Mouse (Mus musculus): ENCODE results near the gene Lims1. TPM values are rescaled to one million over a fixed set of nuclear protein-coding genes. Genes with fewer than 3 reads are reported as not detected.

The Lims1 gene
- polyA plus RNA-seq, 1 experiment, result 38.8 TPM

- DNase-seq, result no peak
- no peak overlapping the region for H3K4me3 ChIP-seq (ENCODE audit: control insufficient read depth, insufficient read depth, low read length)
- H3K27me3 ChIP-seq (ENCODE audit: control insufficient read depth, insufficient read depth, low read length), result no peaks in the 10 kb centered on the region
- 93% methylated on average over 4 of the region's 4 CpGs for WGBS
- TF ChIP-seq CTCF (IDR thresholded peaks at IDR 0.05; ENCODE audit: borderline replicate concordance, control insufficient read depth, extremely low read depth, insufficient read depth, low read length, poor library complexity) (no peak), POLR2A (IDR thresholded peaks at IDR 0.05; ENCODE audit: control insufficient read depth, extremely low read depth, insufficient read depth, low read length, poor library complexity) (no peak)
- H3K36me3 ChIP-seq (ENCODE audit: control insufficient read depth, insufficient read depth, low read length), result peaks cover 69% of the 10 kb centered on the region
- H3K27ac ChIP-seq (ENCODE audit: control insufficient read depth, insufficient read depth, low read length), result no peak overlapping the region
- H3K4me1 ChIP-seq (replicated peaks; ENCODE audit: control insufficient read depth, insufficient read depth, low read length), result no peaks in the 10 kb centered on the region
Observed at GRCm38 (mm10) chr10:58405285-58405948, 82.2 kb downstream of the Lims1 start.

- Histone ChIP-seq H3K36me3 (ENCODE audit: control insufficient read depth, insufficient read depth, low read length) (peaks cover 68% of the 10 kb centered on the region), H3K4me3 (ENCODE audit: control insufficient read depth, insufficient read depth, low read length) (no peak overlapping the region), H3K4me1 (replicated peaks; ENCODE audit: control insufficient read depth, insufficient read depth, low read length) (no peaks in the 10 kb centered on the region), H3K27ac (ENCODE audit: control insufficient read depth, insufficient read depth, low read length) (no peak overlapping the region), H3K27me3 (ENCODE audit: control insufficient read depth, insufficient read depth, low read length) (no peaks in the 10 kb centered on the region)
- 90% methylated on average over 2 of the region's 2 CpGs for WGBS
- no peak for TF ChIP-seq POLR2A (IDR thresholded peaks at IDR 0.05; ENCODE audit: control insufficient read depth, extremely low read depth, insufficient read depth, low read length, poor library complexity)
- TF ChIP-seq CTCF (IDR thresholded peaks at IDR 0.05; ENCODE audit: borderline replicate concordance, control insufficient read depth, extremely low read depth, insufficient read depth, low read length, poor library complexity), result no peak
- DNase-seq, result no peak
Observed at GRCm38 (mm10) chr10:58405949-58406305, 82.7 kb downstream of the Lims1 start.

- Histone ChIP-seq H3K27ac (ENCODE audit: control insufficient read depth, insufficient read depth, low read length) (no peak overlapping the region), H3K27me3 (ENCODE audit: control insufficient read depth, insufficient read depth, low read length) (no peaks in the 10 kb centered on the region), H3K4me1 (replicated peaks; ENCODE audit: control insufficient read depth, insufficient read depth, low read length) (no peaks in the 10 kb centered on the region), H3K4me3 (ENCODE audit: control insufficient read depth, insufficient read depth, low read length) (no peak overlapping the region), H3K36me3 (ENCODE audit: control insufficient read depth, insufficient read depth, low read length) (peaks cover 86% of the 10 kb centered on the region)
- DNase-seq, result no peak
- TF ChIP-seq POLR2A (IDR thresholded peaks at IDR 0.05; ENCODE audit: control insufficient read depth, extremely low read depth, insufficient read depth, low read length, poor library complexity), result no peak
- no peak for TF ChIP-seq CTCF (IDR thresholded peaks at IDR 0.05; ENCODE audit: borderline replicate concordance, control insufficient read depth, extremely low read depth, insufficient read depth, low read length, poor library complexity)
- 94% methylated on average over 4 of the region's 4 CpGs for WGBS
Observed at GRCm38 (mm10) chr10:58412331-58412730, 89.1 kb downstream of the Lims1 start.

- H3K4me3 ChIP-seq (ENCODE audit: control insufficient read depth, insufficient read depth, low read length), result no peak overlapping the region
- peaks cover 86% of the 10 kb centered on the region for H3K36me3 ChIP-seq (ENCODE audit: control insufficient read depth, insufficient read depth, low read length)
- no peak for TF ChIP-seq POLR2A (IDR thresholded peaks at IDR 0.05; ENCODE audit: control insufficient read depth, extremely low read depth, insufficient read depth, low read length, poor library complexity)
- TF ChIP-seq CTCF (IDR thresholded peaks at IDR 0.05; ENCODE audit: borderline replicate concordance, control insufficient read depth, extremely low read depth, insufficient read depth, low read length, poor library complexity), result no peak
- no peaks in the 10 kb centered on the region for H3K4me1 ChIP-seq (replicated peaks; ENCODE audit: control insufficient read depth, insufficient read depth, low read length)
- no peak for DNase-seq
- H3K27ac ChIP-seq (ENCODE audit: control insufficient read depth, insufficient read depth, low read length), result no peak overlapping the region
- H3K27me3 ChIP-seq (ENCODE audit: control insufficient read depth, insufficient read depth, low read length), result no peaks in the 10 kb centered on the region
Observed at GRCm38 (mm10) chr10:58412852-58413251, 89.6 kb downstream of the Lims1 start.

- TF ChIP-seq CTCF (IDR thresholded peaks at IDR 0.05; ENCODE audit: borderline replicate concordance, control insufficient read depth, extremely low read depth, insufficient read depth, low read length, poor library complexity) (no peak), POLR2A (IDR thresholded peaks at IDR 0.05; ENCODE audit: control insufficient read depth, extremely low read depth, insufficient read depth, low read length, poor library complexity) (no peak)
- H3K4me3 ChIP-seq (ENCODE audit: control insufficient read depth, insufficient read depth, low read length), result no peak overlapping the region
- H3K4me1 ChIP-seq (replicated peaks; ENCODE audit: control insufficient read depth, insufficient read depth, low read length), result no peaks in the 10 kb centered on the region
- no peak for DNase-seq
- peaks cover 81% of the 10 kb centered on the region for H3K36me3 ChIP-seq (ENCODE audit: control insufficient read depth, insufficient read depth, low read length)
- no peak overlapping the region for H3K27ac ChIP-seq (ENCODE audit: control insufficient read depth, insufficient read depth, low read length)
- H3K27me3 ChIP-seq (ENCODE audit: control insufficient read depth, insufficient read depth, low read length), result no peaks in the 10 kb centered on the region
- 85% methylated on average over 3 of the region's 3 CpGs for WGBS
Observed at GRCm38 (mm10) chr10:58416702-58417101, 93.4 kb downstream of the Lims1 start.

- no peak for DNase-seq
- 70% methylated on average over 10 of the region's 10 CpGs for WGBS
- Histone ChIP-seq H3K27me3 (ENCODE audit: control insufficient read depth, insufficient read depth, low read length) (no peaks in the 10 kb centered on the region), H3K36me3 (ENCODE audit: control insufficient read depth, insufficient read depth, low read length) (peaks cover 74% of the 10 kb centered on the region), H3K4me3 (ENCODE audit: control insufficient read depth, insufficient read depth, low read length) (no peak overlapping the region), H3K27ac (ENCODE audit: control insufficient read depth, insufficient read depth, low read length) (no peak overlapping the region), H3K4me1 (replicated peaks; ENCODE audit: control insufficient read depth, insufficient read depth, low read length) (no peaks in the 10 kb centered on the region)
- TF ChIP-seq CTCF (IDR thresholded peaks at IDR 0.05; ENCODE audit: borderline replicate concordance, control insufficient read depth, extremely low read depth, insufficient read depth, low read length, poor library complexity), result no peak
- TF ChIP-seq POLR2A (IDR thresholded peaks at IDR 0.05; ENCODE audit: control insufficient read depth, extremely low read depth, insufficient read depth, low read length, poor library complexity), result no peak
Observed at GRCm38 (mm10) chr10:58418290-58418971, 95.2 kb downstream of the Lims1 start.

Data from thymus, adult 2 months (tissue).